Mouse (Mus musculus): Measurements from ENCODE around the gene Otud1.
A peak's percentile ranks its signal among the peaks of the same experiment; 100 is the strongest.

The Otud1 gene

GRCm38 (mm10) chr2:19657158-19657874 lies at the start of gene Otud1:
Gene Otud1, plus strand, starts transcription at chr2:19657752.
- DNase-seq (ENCODE audit: low spot score in 2 of 2) = peak; percentile 96

- no peak for DNase-seq (ENCODE audit: low spot score in 2 of 2)
Observed at GRCm38 (mm10) chr2:19607852-19608251, 49.7 kb upstream of the Otud1 start.

- no peak for DNase-seq (ENCODE audit: low spot score in 2 of 2)
Observed at GRCm38 (mm10) chr2:19608410-19609073, 49.0 kb upstream of the Otud1 start.

GRCm38 (mm10) chr2:19622041-19622440 lies 35.5 kb upstream of the Otud1 start:
- no peak for DNase-seq (ENCODE audit: low spot score in 2 of 2)

GRCm38 (mm10) chr2:19627044-19627443 lies 30.5 kb upstream of the Otud1 start:
- DNase-seq (ENCODE audit: low spot score in 2 of 2) = no peak

- no peak for DNase-seq (ENCODE audit: low spot score in 2 of 2)
Observed at GRCm38 (mm10) chr2:19627920-19628608, 29.5 kb upstream of the Otud1 start.

- DNase-seq (ENCODE audit: low spot score in 2 of 2) = no peak
Observed at GRCm38 (mm10) chr2:19630544-19630943, 27.0 kb upstream of the Otud1 start.

- no peak for DNase-seq (ENCODE audit: low spot score in 2 of 2)
Observed at GRCm38 (mm10) chr2:19633406-19633920, 24.1 kb upstream of the Otud1 start.

GRCm38 (mm10) chr2:19645182-19645581 lies 12.4 kb upstream of the Otud1 start:
- DNase-seq (ENCODE audit: low spot score in 2 of 2) = no peak

GRCm38 (mm10) chr2:19646144-19646543 lies 11.4 kb upstream of the Otud1 start:
- DNase-seq (ENCODE audit: low spot score in 2 of 2) = no peak

- peak in 1 of 2 experiments; percentile 18 for DNase-seq (ENCODE audit: low spot score in 2 of 2)
Observed at GRCm38 (mm10) chr2:19646910-19647309, 10.6 kb upstream of the Otud1 start.

GRCm38 (mm10) chr2:19656436-19656835 lies 1.1 kb upstream of the Otud1 start:
- no peak for DNase-seq (ENCODE audit: low spot score in 2 of 2)

GRCm38 (mm10) chr2:19657881-19658589 lies 483 bp downstream of the Otud1 start:
- peak; percentile 37 to 54 for DNase-seq (ENCODE audit: low spot score in 2 of 2)

- peak in 1 of 2 experiments; percentile 35 for DNase-seq (ENCODE audit: low spot score in 2 of 2)
Observed at GRCm38 (mm10) chr2:19658661-19659384, 1.3 kb downstream of the Otud1 start.

GRCm38 (mm10) chr2:19660875-19661274 lies 3.3 kb downstream of the Otud1 start:
- DNase-seq (ENCODE audit: low spot score in 2 of 2) = no peak

GRCm38 (mm10) chr2:19663146-19663848 lies 5.7 kb downstream of the Otud1 start:
- DNase-seq (ENCODE audit: low spot score in 2 of 2) = peak in 1 of 2 experiments; percentile 19

- no peak for DNase-seq (ENCODE audit: low spot score in 2 of 2)
Observed at GRCm38 (mm10) chr2:19664147-19664546, 6.6 kb downstream of the Otud1 start.

GRCm38 (mm10) chr2:19664555-19665475 lies 7.3 kb downstream of the Otud1 start:
- no peak for DNase-seq (ENCODE audit: low spot score in 2 of 2)

- no peak for DNase-seq (ENCODE audit: low spot score in 2 of 2)
Observed at GRCm38 (mm10) chr2:19665841-19666240, 8.3 kb downstream of the Otud1 start.

All from right cerebral cortex, postnatal 36 days (tissue).